Mouse (Mus musculus) gastrocnemius, postnatal 14 days (tissue): ENCODE results near the gene Vmn1r33. TPM values are rescaled to one million over a fixed set of nuclear protein-coding genes. Genes with fewer than 3 reads are reported as not detected.
"Not testable (repeated sequence)": the region's sequence is repeated elsewhere in the genome, so short reads cannot be mapped to it uniquely, and the experiment has no call there.

Experiments used
- DNase-seq: peaks from one replicate; pipeline ENCODE4 v3.0.0; 2021; ENCODE audit warnings: mixed read lengths
- intact Hi-C: fragments of 180-260 bp; cut with DNase I; formaldehyde crosslinking; loops from one replicate; pipeline ENCODE4 v1.15.1; 2025; ENCODE audit warnings: low total_unique reads
- long read RNA-seq, 2 experiments: library from polyadenylated mRNA; stranded (forward); transcript quantifications; one replicate each; pipeline ENCODE4 v2.0.0; 2021
- total RNA-seq, 2 experiments: library from RNA; stranded (reverse); gene quantifications; 2 replicates each; pipeline ENCODE4 v1.2.3; 2021

Vmn1r33 gene
- total RNA-seq = not detected
- long read RNA-seq, experiment 1 = 0 reads
- long read RNA-seq, experiment 2 = 0 reads

DNA sequence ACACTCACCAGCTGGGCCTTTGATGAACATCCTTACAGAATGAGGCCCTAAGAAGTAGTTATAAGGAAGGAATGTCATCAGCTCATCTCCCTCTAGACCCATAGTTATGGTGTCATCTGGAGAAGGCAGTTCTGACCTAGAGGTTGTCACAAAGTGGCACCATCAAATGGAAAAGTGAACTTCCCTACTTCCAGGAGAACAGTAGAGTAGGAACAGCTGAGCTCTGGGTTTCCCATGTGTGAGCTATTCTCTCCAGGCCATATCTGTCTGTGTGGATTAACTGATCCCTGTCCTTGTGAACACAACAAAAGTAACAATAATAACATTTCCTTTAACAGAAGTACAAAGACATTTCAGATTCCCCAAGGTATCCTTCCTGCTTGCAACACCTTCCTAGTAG, at the start of gene Vmn1r33:
TSS of gene Vmn1r33 (minus strand) at position 101 of the 400 bp plus-strand sequence.
- intact Hi-C loops = not testable (repeated sequence)

GRCm38 (mm10) chr6:66643779-66644178, 25.7 kb upstream of the Vmn1r33 start, which contains the start of gene Vmn1r34:
TSS of gene Vmn1r34 (minus strand) at chr6:66643879.
- DNase-seq = no peak
- intact Hi-C loops = no loop called here

More for the DNA sequence above, at the start of gene Vmn1r33:
- not testable (repeated sequence) for DNase-seq

GRCm38 (mm10) chr6:66595804-66596203, 22.3 kb downstream of the Vmn1r33 start:
- intact Hi-C loops = no loop called here
- no peak for DNase-seq

Other genes with a start within 250 kb of the Vmn1r33 start
- 1 to 10 TPM; 3.8 to 4.1 TPM for gene Mad2l1, start 82.9 kb downstream of the Vmn1r33 start, total RNA-seq
- gene Vmn1r32, start 58.2 kb downstream of the Vmn1r33 start, total RNA-seq = not detected
- not detected for gene Vmn1r34, start 25.6 kb upstream of the Vmn1r33 start, total RNA-seq
- gene Vmn1r35, start 67.6 kb upstream of the Vmn1r33 start, total RNA-seq = not detected
- not detected for gene Vmn1r36, start 100.9 kb upstream of the Vmn1r33 start, total RNA-seq
- gene Vmn1r37, start 111.1 kb upstream of the Vmn1r33 start, total RNA-seq = not detected
- not detected for gene Vmn1r38, start 164.3 kb upstream of the Vmn1r33 start, total RNA-seq
- gene Vmn1r39, start 192.3 kb upstream of the Vmn1r33 start, total RNA-seq = not detected